Mouse (Mus musculus): ENCODE results near the gene Pla2g1b. TPM values are rescaled to one million over a fixed set of nuclear protein-coding genes. Genes with fewer than 3 reads are reported as not detected.
A peak's percentile ranks its signal among the peaks of the same experiment; 100 is the strongest.

Pla2g1b gene
- not detected in 2 replicates for polyA plus RNA-seq (2015; fragmentation: Nextera tagmentation; extraction: Ambion mirVana)

- Histone ChIP-seq H3K9me3 (no peaks in the 10 kb centered on the region), H3K4me2 (replicated peaks) (no peak within 1 kb of the TSS), H3K27me3 (no peaks in the 10 kb centered on the region), H3K36me3 (no peaks in the 10 kb centered on the region), H3K4me1 (no peaks in the 10 kb centered on the region), H3K9ac (no peak within 1 kb of the TSS), H3K27ac (no peak within 1 kb of the TSS), H3K4me3 (no peak within 1 kb of the TSS)
- no peak for ATAC-seq (ENCODE audit: low FRiP score, low read depth)
- 49% methylated on average over 9 of the region's 9 CpGs for whole genome bisulfite sequencing
These were observed at the start of gene Pla2g1b for GRCm38 (mm10) chr5:115465642-115466420. Gene Pla2g1b, plus strand, starts transcription at chr5:115466262.

- H3K9ac ChIP-seq: peak overlapping the region; percentile 98
- no peaks in the 10 kb centered on the region; the same call in 1 of the 2 replicates for H3K27me3 ChIP-seq
- H3K4me2 ChIP-seq (replicated peaks): peak overlapping the region; percentile 96
- H3K4me3 ChIP-seq: peak overlapping the region; percentile 96
- no peak overlapping the region; the same call in 1 of the 2 replicates for H3K27ac ChIP-seq
- peaks cover 44% of the 10 kb centered on the region for H3K4me1 ChIP-seq
- 2% methylated on average over 20 of the region's 20 CpGs for WGBS
- peaks cover 11% of the 10 kb centered on the region for H3K36me3 ChIP-seq
- ATAC-seq (ENCODE audit: low FRiP score, low read depth): peak; percentile 3; the same call in 1 of the 2 replicates
- no peaks in the 10 kb centered on the region for H3K9me3 ChIP-seq
These were observed 37.2 kb upstream of the Pla2g1b start for GRCm38 (mm10) chr5:115428831-115429358.

GRCm38 (mm10) chr5:115429359-115430186, 36.5 kb upstream of the Pla2g1b start, which contains the start of gene Msi1:
Gene Msi1, plus strand, starts transcription at chr5:115429599.
- peaks cover 51% of the 10 kb centered on the region for H3K4me1 ChIP-seq
- H3K36me3 ChIP-seq: peaks cover 12% of the 10 kb centered on the region
- H3K27ac ChIP-seq: peak within 1 kb of the TSS; percentile 74; the same call in 1 of the 2 replicates
- H3K4me2 ChIP-seq (replicated peaks): peak within 1 kb of the TSS; percentile 96
- H3K9ac ChIP-seq: peak within 1 kb of the TSS; percentile 98
- peak within 1 kb of the TSS; percentile 96 for H3K4me3 ChIP-seq
- H3K27me3 ChIP-seq: no peaks in the 10 kb centered on the region; the same call in 1 of the 2 replicates
- WGBS: under 1% methylated on average over 40 of the region's 117 CpGs
- no peaks in the 10 kb centered on the region for H3K9me3 ChIP-seq
- ATAC-seq (ENCODE audit: low FRiP score, low read depth): peak; percentile 76

GRCm38 (mm10) chr5:115430187-115430960, 35.7 kb upstream of the Pla2g1b start:
- Histone ChIP-seq H3K9me3 (no peaks in the 10 kb centered on the region), H3K9ac (peak overlapping the region; percentile 98), H3K36me3 (peaks cover 14% of the 10 kb centered on the region), H3K27ac (peak overlapping the region; percentile 74; the same call in 1 of the 2 replicates), H3K4me3 (peak overlapping the region; percentile 96), H3K4me1 (peaks cover 59% of the 10 kb centered on the region), H3K4me2 (replicated peaks) (peak overlapping the region; percentile 96), H3K27me3 (no peaks in the 10 kb centered on the region; the same call in 1 of the 2 replicates)
- peak; percentile 25; the same call in 1 of the 2 replicates for ATAC-seq (ENCODE audit: low FRiP score, low read depth)
- WGBS: under 1% methylated on average over 54 of the region's 73 CpGs

- Histone ChIP-seq H3K9ac (peak overlapping the region; percentile 98), H3K4me2 (replicated peaks) (peak overlapping the region; percentile 96), H3K27me3 (no peaks in the 10 kb centered on the region; the same call in 1 of the 2 replicates), H3K4me1 (peaks cover 68% of the 10 kb centered on the region), H3K4me3 (peak overlapping the region; percentile 96), H3K9me3 (no peaks in the 10 kb centered on the region), H3K27ac (peak overlapping the region; percentile 74; the same call in 1 of the 2 replicates), H3K36me3 (peaks cover 22% of the 10 kb centered on the region)
- ATAC-seq (ENCODE audit: low FRiP score, low read depth): no peak
- WGBS: 7% methylated on average over 14 of the region's 14 CpGs
These were observed 34.8 kb upstream of the Pla2g1b start for GRCm38 (mm10) chr5:115431061-115431897.

GRCm38 (mm10) chr5:115431898-115432259, 34.2 kb upstream of the Pla2g1b start:
- Histone ChIP-seq H3K27ac (peak overlapping the region; percentile 28; the same call in 1 of the 2 replicates), H3K4me1 (peaks cover 74% of the 10 kb centered on the region), H3K4me3 (peak overlapping the region; percentile 96), H3K36me3 (peaks cover 22% of the 10 kb centered on the region), H3K4me2 (replicated peaks) (peak overlapping the region; percentile 96), H3K9ac (peak overlapping the region; percentile 98), H3K27me3 (no peaks in the 10 kb centered on the region; the same call in 1 of the 2 replicates), H3K9me3 (no peaks in the 10 kb centered on the region)
- whole genome bisulfite sequencing: 43% methylated on average over 7 of the region's 7 CpGs
- ATAC-seq (ENCODE audit: low FRiP score, low read depth): no peak

GRCm38 (mm10) chr5:115432395-115432794, 33.7 kb upstream of the Pla2g1b start:
- Histone ChIP-seq H3K27me3 (no peaks in the 10 kb centered on the region; the same call in 1 of the 2 replicates), H3K27ac (no peak overlapping the region), H3K4me2 (replicated peaks) (peak overlapping the region; percentile 96; the same call in 1 of the 2 replicates), H3K9me3 (no peaks in the 10 kb centered on the region), H3K4me1 (peaks cover 79% of the 10 kb centered on the region), H3K36me3 (peaks cover 22% of the 10 kb centered on the region), H3K4me3 (no peak overlapping the region), H3K9ac (0 out of 2 replicates have a peak overlapping the region, but pooled peaks have one; percentile 19)
- ATAC-seq (ENCODE audit: low FRiP score, low read depth): no peak
- 79% methylated on average over 11 of the region's 11 CpGs for WGBS

- Histone ChIP-seq H3K4me2 (replicated peaks) (no peak overlapping the region), H3K4me1 (peaks cover 86% of the 10 kb centered on the region)
These were observed 32.9 kb upstream of the Pla2g1b start for GRCm38 (mm10) chr5:115433191-115433590.

GRCm38 (mm10) chr5:115434280-115434852, 31.7 kb upstream of the Pla2g1b start:
- WGBS: 28% methylated on average over 11 of the region's 11 CpGs
- Histone ChIP-seq H3K27ac (peak overlapping the region; percentile 95; the same call in 1 of the 2 replicates), H3K4me3 (no peak overlapping the region), H3K36me3 (peaks cover 40% of the 10 kb centered on the region), H3K9ac (peak overlapping the region; percentile 53), H3K27me3 (no peaks in the 10 kb centered on the region), H3K9me3 (no peaks in the 10 kb centered on the region), H3K4me2 (replicated peaks) (peak overlapping the region; percentile 71), H3K4me1 (peaks cover 84% of the 10 kb centered on the region)
- ATAC-seq (ENCODE audit: low FRiP score, low read depth): no peak

More at GRCm38 (mm10) chr5:115433191-115433590, 32.9 kb upstream of the Pla2g1b start:
- 78% methylated on average over 8 of the region's 8 CpGs for WGBS
- Histone ChIP-seq H3K4me3 (no peak overlapping the region), H3K27me3 (no peaks in the 10 kb centered on the region; the same call in 1 of the 2 replicates), H3K9ac (no peak overlapping the region), H3K9me3 (no peaks in the 10 kb centered on the region), H3K36me3 (peaks cover 28% of the 10 kb centered on the region), H3K27ac (no peak overlapping the region)
- no peak for ATAC-seq (ENCODE audit: low FRiP score, low read depth)

All from limb, embryonic 13.5 days (tissue).